10 mouse cellular contexts compared by ENCODE assay signal in the genomic region with DNA sequence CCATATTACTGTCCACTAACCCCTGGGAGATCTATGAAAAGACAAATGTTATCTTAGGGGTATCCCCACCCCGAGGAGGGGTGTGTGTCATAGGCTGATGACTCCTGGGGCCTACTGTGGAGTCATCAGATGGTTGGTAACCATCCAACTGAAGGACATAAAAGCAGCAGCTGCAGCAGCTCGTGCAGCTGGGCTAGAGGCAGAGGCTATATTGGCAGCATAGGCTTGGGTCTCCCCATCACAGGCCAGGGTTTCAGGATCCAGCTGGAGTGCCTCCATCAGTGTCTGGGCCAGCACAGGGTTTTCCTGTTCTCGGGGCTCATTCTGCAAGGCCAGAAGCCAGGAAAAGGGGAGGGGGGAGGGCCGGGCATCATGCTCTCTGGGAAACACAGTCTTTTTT.
DNase-seq lines count a peak whose midpoint lies in the region; ATAC-seq and TF ChIP-seq lines count a peak whose summit lies in the region.
"Had no signal": no experiment of that assay in that cellular context is flagged by ENCODE, and none has a peak within 500 bp of the region (broad histone marks: within the 10 kb centered on the region; RNA-seq: fewer than 3 reads in every experiment).

No protein-coding gene starts in this region.

- DNase-seq in cerebellum, postnatal 10 days: peak; percentile 48 to 54
- no peak for DNase-seq in cerebellum, adult 8-10 months
- DNase-seq in kidney, adult 11 months: no peak
- no peak for DNase-seq in lung, adult 2 months
- peak; percentile 34 for DNase-seq in gastrocnemius, postnatal 25 days
- no peak for DNase-seq in thymus, postnatal 4 days

- H3K36me3 ChIP-seq in kidney, embryonic 14.5 days (ENCODE audit: control insufficient read depth, insufficient read depth, low read length): no peaks in the 10 kb centered on the region
- no peaks in the 10 kb centered on the region for H3K36me3 ChIP-seq in lung, embryonic 15.5 days

- H3K27ac ChIP-seq in kidney, embryonic 14.5 days (ENCODE audit: low read depth, low read length): no peak overlapping the region
- H3K27ac ChIP-seq in lung, embryonic 15.5 days: no peak overlapping the region

- TF ChIP-seq POLR2A in lung, adult 2 months (IDR thresholded peaks at IDR 0.05; ENCODE audit: borderline replicate concordance, extremely low read depth, low read depth, low read length): no peak

- no peak overlapping the region for H3K9ac ChIP-seq in kidney, embryonic 14.5 days (ENCODE audit: low read depth, low read length)
- no peak overlapping the region for H3K9ac ChIP-seq in lung, embryonic 15.5 days

- H3K4me2 ChIP-seq in kidney, embryonic 14.5 days (replicated peaks; ENCODE audit: low read depth, low read length): no peak overlapping the region
- H3K4me2 ChIP-seq in lung, embryonic 15.5 days: no peak overlapping the region

- no peaks in the 10 kb centered on the region for H3K27me3 ChIP-seq in kidney, embryonic 14.5 days (ENCODE audit: control insufficient read depth, insufficient read depth, low read length)
- peaks cover 26% of the 10 kb centered on the region for H3K27me3 ChIP-seq in lung, embryonic 15.5 days

- no peaks in the 10 kb centered on the region for H3K9me3 ChIP-seq in kidney, embryonic 14.5 days (ENCODE audit: control insufficient read depth, low read length)
- no peaks in the 10 kb centered on the region for H3K9me3 ChIP-seq in lung, embryonic 15.5 days

- TF ChIP-seq CTCF in lung, adult 2 months (IDR thresholded peaks at IDR 0.05; ENCODE audit: insufficient read depth, low read length): no peak

- H3K4me1 ChIP-seq in kidney, embryonic 14.5 days (ENCODE audit: control insufficient read depth, insufficient read depth, low read length): no peaks in the 10 kb centered on the region
- H3K4me1 ChIP-seq in lung, embryonic 15.5 days: no peaks in the 10 kb centered on the region
- H3K4me1 ChIP-seq in lung, adult 2 months (ENCODE audit: control insufficient read depth, insufficient read depth, low read length): no peaks in the 10 kb centered on the region
- H3K4me1 ChIP-seq: megakaryocyte, embryonic 14.5 days had no signal

- peak; percentile 55; the same call in 1 of the 2 replicates for ATAC-seq in kidney, embryonic 14.5 days (ENCODE audit: low FRiP score, low TSS enrichment)
- ATAC-seq in lung, embryonic 15.5 days (ENCODE audit: borderline replicate concordance, extremely low read depth, low FRiP score, low TSS enrichment): peak; percentile 79
- ATAC-seq: activated CD4-positive, CD25-positive, alpha-beta regulatory T cell, adult 4 months had no signal

- 60% methylated on average over 4 of the region's 4 CpGs for WGBS in kidney, embryonic 14.5 days
- WGBS in lung, embryonic 15.5 days: 37% methylated on average over 4 of the region's 4 CpGs
- 46% methylated on average over 4 of the region's 4 CpGs for WGBS in lung, adult 2 months

- no peak overlapping the region for H3K4me3 ChIP-seq in kidney, embryonic 14.5 days (ENCODE audit: low read length)
- H3K4me3 ChIP-seq in lung, embryonic 15.5 days: no peak overlapping the region
- no peak overlapping the region for H3K4me3 ChIP-seq in lung, adult 2 months (replicated peaks; ENCODE audit: extremely low read depth, low read depth, low read length)
- H3K4me3 ChIP-seq: megakaryocyte, embryonic 14.5 days had no signal

Comparison
In these comparisons a context has a peak if more than half of its experiments do, and no peak if none do; other contexts are left out.
1. DNase-seq: peak in cerebellum, postnatal 10 days (2 of 2) and gastrocnemius, postnatal 25 days (single experiment); none in cerebellum, adult 8-10 months (single experiment), kidney, adult 11 months (single experiment), lung, adult 2 months (single experiment) and thymus, postnatal 4 days (single experiment).